Mouse (Mus musculus) embryonic fibroblast, embryonic 13.5 days (primary cell): Measurements from ENCODE around the gene Psma2. TPM values are rescaled to one million over a fixed set of nuclear protein-coding genes. Genes with fewer than 3 reads are reported as not detected.

Experiments used
- H3K27ac ChIP-seq: 2 replicates; pipeline ENCODE4 v1.5.1; 2012; ENCODE audit warnings: low read length, control low read depth, inconsistent platforms; ENCODE audit not compliant: insufficient read depth
- H3K4me1 ChIP-seq: 2 replicates; pipeline ENCODE4 v1.6.1; 2011; ENCODE audit warnings: low read length; ENCODE audit not compliant: control insufficient read depth, insufficient read depth
- H3K4me3 ChIP-seq: 2 replicates; pipeline ENCODE4 v1.5.1; 2011; ENCODE audit warnings: mild to moderate bottlenecking, control low read depth, low read length; ENCODE audit not compliant: insufficient read depth
- CTCF ChIP-seq: IDR thresholded peaks from 2 replicates; pipeline ENCODE4 v1.5.1; 2011; ENCODE audit warnings: mild to moderate bottlenecking, control low read depth, low read length, moderate library complexity, borderline replicate concordance; ENCODE audit not compliant: insufficient read depth
- POLR2A ChIP-seq: IDR thresholded peaks from 2 replicates; pipeline ENCODE4 v1.6.1; 2011; ENCODE audit warnings: low read depth, mild to moderate bottlenecking, control low read depth, low read length, moderate library complexity
- polyA plus RNA-seq: library from polyadenylated mRNA; stranded (reverse); fragments of >200 nt; gene quantifications from 2 replicates; pipeline ENCODE4 v1.2.4, GENCODE M21; 2011; ENCODE audit warnings: low read depth; ENCODE audit not compliant: missing spikeins, insufficient read length

Gene Psma2
- 97.3 and 98.4 TPM in 2 replicates for polyA plus RNA-seq

- H3K27ac ChIP-seq: 0 out of 2 replicates have a peak within 1 kb of the TSS, but pooled peaks have one; percentile 1
- H3K4me3 ChIP-seq: peak within 1 kb of the TSS; percentile 80
- no peaks in the 10 kb centered on the region; the same call in 1 of the 2 replicates for H3K4me1 ChIP-seq
- TF ChIP-seq POLR2A (peak; percentile 95), CTCF (no peak)
These were observed at the start of gene Psma2, which contains the start of gene Mrpl32 for GRCm38 (mm10) chr13:14612926-14613529. Gene Psma2 (plus strand): TSS chr13:14613240. Gene Mrpl32 (minus strand): TSS chr13:14613165.

- Histone ChIP-seq H3K4me1 (no peaks in the 10 kb centered on the region), H3K4me3 (no peak overlapping the region), H3K27ac (no peak overlapping the region)
- no peak for TF ChIP-seq POLR2A
These were observed 38.9 kb upstream of the Psma2 start for GRCm38 (mm10) chr13:14574128-14574527.

GRCm38 (mm10) chr13:14580392-14580791 lies 32.6 kb upstream of the Psma2 start:
- Histone ChIP-seq H3K4me3 (no peak overlapping the region), H3K4me1 (no peaks in the 10 kb centered on the region), H3K27ac (no peak overlapping the region)
- TF ChIP-seq POLR2A: no peak
- TF ChIP-seq CTCF: no peak

- Histone ChIP-seq H3K27ac (no peak overlapping the region), H3K4me1 (no peaks in the 10 kb centered on the region), H3K4me3 (no peak overlapping the region)
- no peak for TF ChIP-seq CTCF
- no peak for TF ChIP-seq POLR2A
These were observed 10.3 kb upstream of the Psma2 start for GRCm38 (mm10) chr13:14602744-14603143.

GRCm38 (mm10) chr13:14607616-14608015 lies 5.4 kb upstream of the Psma2 start:
- no peak overlapping the region for H3K27ac ChIP-seq
- TF ChIP-seq CTCF (no peak), POLR2A (no peak)
- H3K4me1 ChIP-seq: no peaks in the 10 kb centered on the region; the same call in 1 of the 2 replicates
- no peak overlapping the region for H3K4me3 ChIP-seq

- Histone ChIP-seq H3K4me1 (no peaks in the 10 kb centered on the region; the same call in 1 of the 2 replicates), H3K27ac (no peak overlapping the region), H3K4me3 (peak overlapping the region; percentile 80)
- TF ChIP-seq CTCF: no peak
- no peak for TF ChIP-seq POLR2A
These were observed 577 bp upstream of the Psma2 start for GRCm38 (mm10) chr13:14612463-14612862.

- no peaks in the 10 kb centered on the region; the same call in 1 of the 2 replicates for H3K4me1 ChIP-seq
- 0 out of 2 replicates have a peak overlapping the region, but pooled peaks have one; percentile 1 for H3K27ac ChIP-seq
- TF ChIP-seq POLR2A: no peak
- no peak for TF ChIP-seq CTCF
- peak overlapping the region; percentile 79 for H3K4me3 ChIP-seq
These were observed 513 bp downstream of the Psma2 start for GRCm38 (mm10) chr13:14613553-14613952.

GRCm38 (mm10) chr13:14618724-14619123 lies 5.7 kb downstream of the Psma2 start:
- no peak overlapping the region for H3K27ac ChIP-seq
- no peak for TF ChIP-seq POLR2A
- peak; percentile 43; the same call in 1 of the 2 replicates for TF ChIP-seq CTCF
- H3K4me3 ChIP-seq: no peak overlapping the region
- no peaks in the 10 kb centered on the region; the same call in 1 of the 2 replicates for H3K4me1 ChIP-seq

GRCm38 (mm10) chr13:14629726-14630641 lies 16.9 kb downstream of the Psma2 start, which contains the start of gene AW209491:
Gene AW209491 (plus strand): TSS chr13:14630154.
- Histone ChIP-seq H3K4me1 (peaks cover 2% of the 10 kb centered on the region; the same call in 1 of the 2 replicates), H3K27ac (peak within 1 kb of the TSS; percentile 68), H3K4me3 (peak within 1 kb of the TSS; percentile 66)
- TF ChIP-seq POLR2A: peak; percentile 95
- no peak for TF ChIP-seq CTCF

- TF ChIP-seq CTCF (no peak), POLR2A (no peak)
- no peak overlapping the region for H3K27ac ChIP-seq
These were observed 27.0 kb downstream of the Psma2 start for GRCm38 (mm10) chr13:14639998-14640397.

More at GRCm38 (mm10) chr13:14639998-14640397, 27.0 kb downstream of the Psma2 start:
- no peaks in the 10 kb centered on the region for H3K4me1 ChIP-seq
- no peak overlapping the region for H3K4me3 ChIP-seq
